Mouse (Mus musculus): ENCODE data around the gene Il22ra1. TPM values are rescaled to one million over a fixed set of nuclear protein-coding genes. Genes with fewer than 3 reads are reported as not detected.
"Not testable (repeated sequence)": the region's sequence is repeated elsewhere in the genome, so short reads cannot be mapped to it uniquely, and the experiment has no call there.

Gene Il22ra1
- polyA plus RNA-seq, 1 experiment from 2014 or later: not detected

DNA sequence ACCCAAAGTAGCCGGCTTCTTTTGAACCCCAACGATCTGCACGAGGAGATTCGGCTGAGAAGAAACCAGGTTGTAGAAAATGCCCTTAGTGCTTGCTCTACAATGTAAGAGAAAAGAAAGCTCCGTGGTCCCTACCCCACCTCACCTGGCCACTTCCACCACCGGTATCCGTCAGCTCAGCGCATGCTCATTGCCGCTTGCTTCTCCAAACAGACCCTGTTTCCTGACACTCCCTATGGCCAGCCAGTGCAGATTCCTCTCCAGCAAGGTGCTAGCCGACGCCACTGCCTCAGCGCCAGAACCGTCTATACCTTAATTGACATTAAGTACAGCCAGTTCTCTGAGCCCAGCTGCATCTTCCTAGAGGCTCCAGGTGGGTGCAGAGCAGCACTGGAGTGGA, 24.5 kb upstream of the Il22ra1 start:
- TF ChIP-seq CTCF (IDR thresholded peaks at IDR 0.05): no peak
- CTCF ChIA-PET: no interaction called here
- no peak for ATAC-seq
- POLR2A ChIA-PET: no interaction called here
- in situ Hi-C loops (cut with MboI; ENCODE audit: low pct_unique_long_range_greater_than_20kb): no loop called here
- H3K27me3 ChIP-seq: no peaks in the 10 kb centered on the region
- DNase-seq (ENCODE audit: low read depth, low spot score): no peak

DNA sequence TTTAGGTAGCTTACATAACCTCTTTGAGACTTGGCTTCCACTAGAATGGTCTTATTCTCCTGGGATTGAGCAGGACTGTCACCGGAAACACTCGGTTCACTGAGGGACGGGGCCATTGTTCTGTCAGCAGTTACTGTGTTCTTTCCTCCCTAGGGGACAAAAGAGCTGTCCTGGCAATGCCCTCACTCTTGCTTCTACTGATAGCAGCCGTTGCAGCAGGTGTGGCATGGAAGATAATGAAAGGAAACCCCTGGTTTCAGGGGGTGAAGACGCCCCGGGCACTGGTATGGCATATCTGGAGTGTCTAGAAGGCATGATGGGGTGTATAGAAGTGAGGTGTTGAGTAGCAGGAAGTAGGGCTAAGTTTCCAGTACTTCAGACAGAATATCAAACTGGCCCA, 24.0 kb upstream of the Il22ra1 start:
- POLR2A ChIA-PET: no interaction called here
- H3K27me3 ChIP-seq: no peaks in the 10 kb centered on the region
- in situ Hi-C loops (cut with MboI; ENCODE audit: low pct_unique_long_range_greater_than_20kb): no loop called here
- no peak for TF ChIP-seq CTCF (IDR thresholded peaks at IDR 0.05)
- no peak for DNase-seq (ENCODE audit: low read depth, low spot score)
- CTCF ChIA-PET: no interaction called here
- ATAC-seq: no peak

DNA sequence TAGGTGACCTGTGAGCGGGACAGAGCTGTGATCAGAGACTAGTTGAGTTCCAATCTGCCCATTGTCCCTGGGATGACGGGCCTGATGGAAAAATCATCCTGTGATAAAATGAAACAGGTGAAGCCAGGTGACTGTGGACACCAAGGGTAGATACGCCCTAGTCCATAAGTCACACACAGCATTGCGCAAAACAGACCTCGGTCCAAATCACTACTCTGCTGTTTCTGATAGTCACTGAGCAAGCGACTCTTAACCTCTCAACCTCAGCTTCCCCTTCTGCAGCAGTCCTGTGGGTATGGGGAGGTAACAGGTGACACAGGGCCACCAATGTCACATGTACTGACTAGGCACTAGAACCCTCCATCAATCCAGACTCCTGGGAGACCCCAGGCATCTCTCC, 21.9 kb upstream of the Il22ra1 start:
- H3K27me3 ChIP-seq: no peaks in the 10 kb centered on the region
- ChIA-PET POLR2A (no interaction called here), CTCF (no interaction called here)
- in situ Hi-C loops (cut with MboI; ENCODE audit: low pct_unique_long_range_greater_than_20kb): loop anchor here (5.0 kb wide), 1 partner anchor 51 kb away; the partner anchor contains the start of gene Myom3
- ATAC-seq: no peak
- DNase-seq (ENCODE audit: low read depth, low spot score): no peak
- no peak for TF ChIP-seq CTCF (IDR thresholded peaks at IDR 0.05)

DNA sequence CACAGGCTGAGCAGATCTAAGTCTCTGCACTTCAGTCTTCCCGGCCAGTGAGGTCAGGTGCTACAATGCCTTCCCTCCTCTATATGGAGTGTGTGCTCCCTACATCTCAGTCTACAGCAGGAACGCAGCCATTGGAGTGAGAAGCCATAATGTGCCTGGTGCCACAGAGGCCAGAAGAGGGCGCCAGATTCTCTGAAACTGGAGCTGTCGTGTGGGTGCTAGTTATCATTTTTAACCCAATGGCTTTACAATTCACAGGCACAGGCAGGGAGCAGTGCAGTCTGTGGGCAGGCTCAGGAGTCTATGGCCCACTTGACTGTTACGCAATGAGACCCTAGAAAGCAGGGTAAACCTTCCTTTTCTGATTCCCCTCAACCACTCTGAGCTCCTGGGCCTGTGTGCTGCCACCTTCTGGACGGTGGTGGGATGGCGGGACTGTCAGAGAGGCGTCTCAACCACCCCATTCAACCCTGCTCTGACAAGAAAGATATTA, 18.9 kb upstream of the Il22ra1 start:
- H3K27me3 ChIP-seq: no peaks in the 10 kb centered on the region
- POLR2A ChIA-PET: no interaction called here
- no peak for ATAC-seq
- peak; percentile 79 for TF ChIP-seq CTCF (IDR thresholded peaks at IDR 0.05)
- CTCF ChIA-PET: interaction anchor here (0.6 to 1.6 kb wide), 9 partner anchors 10 to 92 kb away, joined by 3 to 8 read pairs (median 4); partner anchors contain the start of gene Myom3
- DNase-seq (ENCODE audit: low read depth, low spot score): no peak
- in situ Hi-C loops (cut with MboI; ENCODE audit: low pct_unique_long_range_greater_than_20kb): loop anchor here (5.0 kb wide), 1 partner anchor 48 kb away; the partner anchor contains the start of gene Myom3

DNA sequence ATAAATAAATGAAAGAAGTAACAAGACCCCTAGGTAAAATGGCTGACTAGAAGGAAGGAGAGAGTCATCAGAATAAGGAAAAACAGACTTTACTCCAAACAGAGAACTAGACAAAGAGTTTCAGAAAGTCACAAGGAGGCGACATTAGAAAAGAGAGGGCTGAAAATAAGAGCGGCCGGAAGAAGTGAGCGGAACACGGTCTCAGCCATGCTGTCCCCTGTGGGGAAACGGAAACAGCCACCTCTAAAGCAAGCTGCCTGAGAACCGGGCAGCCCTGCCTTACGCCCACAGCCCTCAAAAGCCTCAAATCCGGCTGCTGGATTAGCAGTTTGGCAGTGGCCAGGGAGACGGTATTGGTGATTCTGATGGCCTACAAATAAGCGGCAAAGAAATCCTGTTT, 18.4 kb upstream of the Il22ra1 start:
- DNase-seq (ENCODE audit: low read depth, low spot score) (no peak), ATAC-seq (no peak)
- H3K27me3 ChIP-seq: no peaks in the 10 kb centered on the region
- POLR2A ChIA-PET: no interaction called here
- no peak for TF ChIP-seq CTCF (IDR thresholded peaks at IDR 0.05)
- CTCF ChIA-PET: interaction anchor here (0.6 to 1.6 kb wide), 4 partner anchors 10 to 49 kb away, joined by 3 to 8 read pairs (median 4); no protein-coding TSS in a partner anchor
- in situ Hi-C loops (cut with MboI; ENCODE audit: low pct_unique_long_range_greater_than_20kb): loop anchor here (5.0 kb wide), 1 partner anchor 48 kb away; the partner anchor contains the start of gene Myom3

DNA sequence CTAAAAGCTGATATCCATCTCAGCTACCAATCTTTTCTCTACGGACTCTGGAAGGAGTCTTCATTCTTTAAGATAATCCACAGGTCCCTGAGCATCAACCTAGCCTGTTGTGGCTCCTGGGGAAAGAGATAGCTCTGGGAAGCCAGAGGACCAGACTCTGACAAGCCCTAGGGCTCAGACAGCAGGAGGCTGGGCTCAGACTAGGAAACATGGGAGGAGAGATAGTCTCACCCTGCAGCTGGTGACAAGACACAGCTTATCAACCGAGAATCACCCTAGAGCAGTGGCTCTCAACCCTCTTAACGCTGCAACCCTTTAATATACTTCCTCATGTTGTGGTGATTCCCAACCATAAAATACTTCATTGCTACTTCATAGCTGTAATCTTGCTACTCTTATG, 17.6 kb upstream of the Il22ra1 start:
- no peak for TF ChIP-seq CTCF (IDR thresholded peaks at IDR 0.05)
- ChIA-PET CTCF (no interaction called here), POLR2A (no interaction called here)
- DNase-seq (ENCODE audit: low read depth, low spot score) (no peak), ATAC-seq (no peak)
- H3K27me3 ChIP-seq: no peaks in the 10 kb centered on the region
- in situ Hi-C loops (cut with MboI; ENCODE audit: low pct_unique_long_range_greater_than_20kb): no loop called here

DNA sequence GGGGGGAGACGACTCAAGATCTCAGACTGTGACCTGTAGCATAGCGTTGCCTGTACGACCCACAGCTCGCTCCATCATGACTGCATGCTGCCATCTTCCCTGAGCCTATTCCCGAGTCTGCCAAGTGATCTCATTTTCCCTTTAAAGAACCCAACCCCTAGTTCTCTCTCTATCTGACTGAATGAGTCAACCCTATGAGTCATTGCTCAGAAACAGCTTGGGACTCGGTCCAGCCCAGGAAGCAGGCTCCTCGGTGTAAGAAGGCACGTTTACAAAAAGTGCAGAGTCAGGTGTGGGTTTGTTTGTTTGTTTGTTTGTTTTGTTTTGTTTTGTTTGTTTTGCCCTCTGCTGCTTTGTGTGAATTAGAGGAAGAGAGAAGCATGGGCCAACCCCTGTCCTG, 13.2 kb upstream of the Il22ra1 start:
- POLR2A ChIA-PET: no interaction called here
- no peak for TF ChIP-seq CTCF (IDR thresholded peaks at IDR 0.05)
- no peaks in the 10 kb centered on the region for H3K27me3 ChIP-seq
- CTCF ChIA-PET: no interaction called here
- in situ Hi-C loops (cut with MboI; ENCODE audit: low pct_unique_long_range_greater_than_20kb): no loop called here
- no peak for DNase-seq (ENCODE audit: low read depth, low spot score)
- no peak for ATAC-seq

DNA sequence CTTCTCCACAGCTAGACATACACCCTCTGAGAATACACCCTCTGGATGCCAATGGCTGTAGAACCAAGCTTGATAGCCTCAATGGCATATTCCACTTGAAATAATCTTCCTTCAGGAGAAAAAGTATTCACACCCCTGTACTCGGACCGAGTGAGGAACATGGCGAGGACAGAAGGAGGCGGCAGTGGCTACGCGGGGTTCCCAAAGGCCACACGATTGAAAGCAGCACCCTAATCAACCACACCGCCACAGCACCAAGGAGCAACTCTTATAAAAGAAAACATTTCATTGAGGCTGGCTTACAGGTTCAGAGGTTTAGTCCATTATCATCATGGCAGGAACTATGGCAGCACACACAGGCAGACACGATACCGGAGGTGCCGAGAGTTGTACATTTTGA, 11.5 kb upstream of the Il22ra1 start:
- POLR2A ChIA-PET; DNase-seq (ENCODE audit: low read depth, low spot score); ATAC-seq; CTCF ChIA-PET; in situ Hi-C loops (cut with MboI; ENCODE audit: low pct_unique_long_range_greater_than_20kb); H3K27me3 ChIP-seq: not testable (repeated sequence)

DNA sequence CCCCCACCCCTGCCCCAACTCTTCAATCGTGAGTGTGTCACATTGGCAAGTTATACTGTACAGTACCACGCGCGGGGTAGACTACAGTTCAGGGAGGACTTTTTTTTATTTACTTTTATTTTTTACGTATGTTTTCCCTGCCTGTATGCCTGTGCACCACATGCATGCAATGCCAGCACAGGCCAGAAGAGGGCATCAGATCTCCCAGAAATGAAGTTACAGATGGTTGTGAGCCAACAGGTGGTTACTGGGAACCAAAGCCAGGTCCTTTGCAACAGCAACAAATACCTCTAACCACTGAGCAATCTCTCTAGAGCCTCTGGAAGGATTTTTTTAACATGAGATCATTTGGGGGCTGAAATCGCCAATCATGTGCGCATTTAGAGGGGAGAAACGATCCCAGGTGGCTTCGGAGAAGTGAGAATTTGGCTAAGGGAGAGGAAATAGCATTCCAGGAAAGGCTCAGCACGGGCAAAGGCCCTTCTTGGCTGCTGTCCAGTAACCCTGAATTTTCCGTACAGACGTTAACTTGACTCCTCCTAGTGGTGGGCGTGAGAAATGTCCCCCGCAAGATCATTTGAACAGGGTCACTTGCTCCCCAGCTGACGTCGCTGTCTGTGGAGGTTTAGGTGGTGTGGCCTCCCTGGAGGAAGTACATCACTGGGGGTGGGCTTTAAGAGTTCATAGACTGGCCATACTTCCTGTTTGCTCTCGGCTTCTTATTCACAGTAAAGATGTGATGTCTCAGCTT, 5.3 kb upstream of the Il22ra1 start:
- ATAC-seq (no peak), DNase-seq (ENCODE audit: low read depth, low spot score) (no peak)
- CTCF ChIA-PET: interaction anchor here (1.6 kb wide), 1 partner anchor 11 kb away, joined by 5 read pairs; no protein-coding TSS in a partner anchor
- in situ Hi-C loops (cut with MboI; ENCODE audit: low pct_unique_long_range_greater_than_20kb): no loop called here
- no peaks in the 10 kb centered on the region for H3K27me3 ChIP-seq
- POLR2A ChIA-PET: no interaction called here
- TF ChIP-seq CTCF (IDR thresholded peaks at IDR 0.05): no peak

DNA sequence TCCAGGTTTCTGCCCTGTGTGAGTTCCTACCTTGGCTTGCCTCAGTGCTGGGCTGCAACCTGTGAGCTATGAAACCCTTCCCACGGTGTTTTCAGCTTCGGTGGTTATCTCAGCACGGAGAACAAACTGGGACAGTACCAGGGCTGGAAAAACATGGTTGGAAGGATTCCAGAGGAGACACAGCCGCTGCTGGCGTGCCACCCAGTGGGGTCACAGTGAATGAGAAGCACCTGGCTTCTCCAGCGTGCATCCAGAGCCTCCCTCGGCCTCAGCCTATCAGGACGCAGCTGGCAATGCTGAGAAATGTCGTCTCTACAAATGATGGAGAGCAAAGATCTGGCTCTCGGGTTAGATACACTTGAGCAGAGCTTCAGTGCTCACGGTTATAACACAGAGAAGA, 1.6 kb upstream of the Il22ra1 start:
- ChIA-PET CTCF (no interaction called here), POLR2A (no interaction called here)
- no peaks in the 10 kb centered on the region for H3K27me3 ChIP-seq
- in situ Hi-C loops (cut with MboI; ENCODE audit: low pct_unique_long_range_greater_than_20kb): no loop called here
- DNase-seq (ENCODE audit: low read depth, low spot score) (no peak), ATAC-seq (no peak)
- TF ChIP-seq CTCF (IDR thresholded peaks at IDR 0.05): no peak

DNA sequence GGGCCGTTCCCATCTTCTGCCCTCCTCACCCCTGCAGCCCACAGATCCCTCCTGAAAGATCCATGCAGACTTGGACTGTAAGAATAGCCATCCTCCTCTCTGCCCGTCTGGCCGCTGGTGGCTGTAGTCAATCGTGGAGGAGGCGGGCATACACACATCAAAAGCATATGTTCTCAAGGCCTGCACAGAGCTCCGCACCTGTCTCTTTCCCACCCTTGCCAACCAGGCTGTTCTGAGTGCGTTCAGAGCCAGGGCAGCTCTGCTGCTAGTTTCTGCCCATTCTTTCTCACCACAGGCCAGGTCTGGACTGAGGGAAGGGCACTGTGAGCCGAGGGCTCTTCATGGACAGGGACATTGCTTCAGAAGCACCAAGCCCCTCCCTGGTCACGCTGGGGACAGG, 2.2 kb downstream of the Il22ra1 start:
- in situ Hi-C loops (cut with MboI; ENCODE audit: low pct_unique_long_range_greater_than_20kb): no loop called here
- ChIA-PET POLR2A (no interaction called here), CTCF (no interaction called here)
- H3K27me3 ChIP-seq: no peaks in the 10 kb centered on the region
- DNase-seq (ENCODE audit: low read depth, low spot score) (no peak), ATAC-seq (no peak)
- no peak for TF ChIP-seq CTCF (IDR thresholded peaks at IDR 0.05)

DNA sequence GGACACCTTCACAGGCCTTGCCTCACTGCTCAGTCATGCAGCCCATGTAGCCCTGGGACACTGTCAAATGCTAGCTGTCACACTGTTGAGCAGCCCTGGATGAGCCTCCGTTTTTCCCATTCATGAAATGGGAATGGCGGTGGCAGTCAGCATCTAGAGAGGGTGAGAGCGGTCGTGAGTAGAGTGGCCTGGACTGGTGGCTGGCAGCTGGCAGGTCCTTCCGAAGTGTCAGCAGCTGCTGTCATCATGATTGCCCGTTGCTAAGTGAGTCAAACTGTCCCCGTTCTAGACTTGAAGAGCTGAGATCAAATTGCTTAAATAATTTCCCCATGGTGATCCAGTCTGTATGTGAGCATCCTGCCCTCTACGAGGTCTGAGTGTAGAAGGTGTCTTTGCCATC, 3.0 kb downstream of the Il22ra1 start:
- no peak for TF ChIP-seq CTCF (IDR thresholded peaks at IDR 0.05)
- CTCF ChIA-PET: no interaction called here
- H3K27me3 ChIP-seq: no peaks in the 10 kb centered on the region
- POLR2A ChIA-PET: no interaction called here
- DNase-seq (ENCODE audit: low read depth, low spot score) (no peak), ATAC-seq (no peak)
- in situ Hi-C loops (cut with MboI; ENCODE audit: low pct_unique_long_range_greater_than_20kb): no loop called here

Data from Patski (cell line).